Mouse (Mus musculus): Measurements from ENCODE around the gene Rad51c.
"Not testable (repeated sequence)": the region's sequence is repeated elsewhere in the genome, so short reads cannot be mapped to it uniquely, and the experiment has no call there.

Gene Rad51c

DNA sequence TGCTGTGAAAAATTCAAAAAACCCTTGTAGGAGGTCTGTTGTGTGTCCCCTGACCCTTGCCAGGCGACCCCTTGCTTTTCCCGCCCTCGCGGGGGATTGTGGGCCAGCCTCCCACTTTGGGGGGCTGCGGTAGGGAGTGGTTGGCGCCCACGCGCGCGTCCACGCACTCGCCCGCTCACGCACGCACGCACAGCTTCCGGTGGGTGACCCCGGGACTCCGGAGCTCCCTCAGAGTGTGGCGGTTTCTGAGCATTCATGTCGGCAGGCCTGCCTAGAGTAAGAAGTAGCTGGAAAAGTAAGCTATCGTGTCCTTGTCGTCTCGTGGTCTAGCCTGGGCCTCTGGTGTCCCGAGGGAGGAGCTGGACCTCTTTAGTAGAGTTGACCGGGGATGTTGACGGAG lies at the start of gene Rad51c, which contains the start of gene Tex14:
Gene Rad51c, minus strand, starts transcription at position 79 of the 400 bp plus-strand sequence.
Gene Tex14, plus strand, starts transcription at position 190 of the 400 bp plus-strand sequence.
- DNase-seq (ENCODE audit: extremely low spot score, low spot score): no peak

DNA sequence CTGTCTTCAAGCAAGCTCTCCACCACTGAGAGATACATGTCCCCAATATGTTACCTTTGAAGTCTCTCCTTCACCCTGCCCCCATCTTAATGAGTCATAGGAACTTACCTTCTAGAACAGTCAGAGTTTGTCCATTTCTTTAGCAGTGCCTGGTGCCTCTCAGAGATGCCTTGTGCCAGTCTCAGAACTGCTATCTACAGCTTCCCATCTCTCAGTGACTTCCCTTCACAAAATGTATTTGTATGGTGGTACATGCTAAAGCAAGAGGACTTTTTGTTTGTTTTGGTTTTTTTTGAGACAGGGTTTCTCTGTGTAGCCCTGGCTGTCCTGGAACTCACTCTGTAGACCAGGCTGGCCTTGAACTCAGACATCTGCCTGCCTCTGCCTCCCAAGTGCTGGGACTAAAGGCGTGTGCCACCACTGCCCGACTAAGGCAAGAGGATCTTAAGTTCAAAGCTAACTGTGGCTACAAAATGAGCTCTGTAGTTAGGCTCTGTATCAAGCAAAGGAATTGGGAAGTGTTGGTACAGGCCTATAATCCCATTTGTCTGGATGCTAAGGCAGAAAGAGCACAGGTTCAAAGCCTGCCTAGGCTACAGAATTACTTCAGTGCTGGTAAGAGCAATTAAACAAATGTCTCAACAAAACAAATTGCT lies 49.4 kb upstream of the Rad51c start:
- DNase-seq (ENCODE audit: extremely low spot score, low spot score): no peak

DNA sequence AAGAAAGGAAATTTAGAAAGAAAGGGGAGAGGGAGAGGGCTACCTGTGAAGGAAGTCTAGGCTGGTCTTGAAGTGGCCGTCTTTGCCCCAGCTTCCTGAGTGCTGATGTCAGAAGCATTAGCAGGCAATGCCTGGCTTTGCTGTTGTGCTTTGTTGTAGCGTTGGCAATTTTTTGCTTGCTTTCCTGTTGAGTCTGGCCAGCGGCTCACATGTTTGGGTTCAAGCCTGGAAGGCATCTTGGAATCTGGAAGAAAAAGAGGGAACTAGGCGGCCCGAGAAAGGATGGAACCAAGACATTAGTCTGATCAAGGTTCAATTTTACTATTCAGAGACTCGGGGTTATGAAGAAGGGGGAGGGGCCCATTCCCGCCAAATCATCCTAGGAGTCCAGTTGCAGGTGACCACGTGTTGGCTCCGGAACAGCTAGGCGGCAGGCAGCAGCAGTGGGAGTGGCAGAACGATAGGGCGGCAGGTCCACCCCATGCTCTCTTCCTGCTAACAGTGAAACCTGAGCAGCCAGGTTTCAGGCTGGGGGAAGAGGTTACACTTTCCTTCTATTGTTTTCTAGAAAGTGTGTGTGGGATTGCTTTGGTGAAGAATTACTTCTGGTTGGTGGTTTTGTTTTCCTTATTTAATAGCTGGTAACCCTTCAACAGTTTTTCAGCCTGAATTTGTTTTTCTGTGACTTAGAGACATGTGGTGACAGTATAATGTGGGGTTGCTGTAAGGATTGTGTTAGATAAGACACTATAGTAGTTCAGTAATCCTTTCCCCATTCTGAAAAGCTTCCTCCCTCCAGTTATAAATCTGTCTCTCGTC lies 48.7 kb upstream of the Rad51c start:
- DNase-seq (ENCODE audit: extremely low spot score, low spot score): no peak

DNA sequence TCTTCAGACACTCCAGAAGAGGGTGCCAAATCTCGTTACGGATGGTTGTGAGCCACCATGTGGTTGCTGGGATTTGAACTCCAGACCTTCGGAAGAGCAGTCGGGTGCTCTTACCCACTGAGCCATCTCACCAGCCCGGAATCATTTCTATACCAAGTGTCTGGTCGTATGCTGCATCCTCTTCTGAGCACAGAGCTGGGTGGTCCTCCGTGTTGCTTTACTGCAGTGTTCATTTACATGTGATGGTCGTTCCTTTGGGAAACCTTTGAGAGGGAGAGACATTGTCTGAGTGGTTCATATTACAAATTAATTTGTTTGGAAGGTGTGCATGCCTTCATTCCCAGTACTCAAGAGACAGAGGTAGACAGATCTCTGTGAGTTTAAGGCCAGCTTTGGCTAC lies 48.0 kb upstream of the Rad51c start:
- not testable (repeated sequence) for DNase-seq (ENCODE audit: extremely low spot score, low spot score)

DNA sequence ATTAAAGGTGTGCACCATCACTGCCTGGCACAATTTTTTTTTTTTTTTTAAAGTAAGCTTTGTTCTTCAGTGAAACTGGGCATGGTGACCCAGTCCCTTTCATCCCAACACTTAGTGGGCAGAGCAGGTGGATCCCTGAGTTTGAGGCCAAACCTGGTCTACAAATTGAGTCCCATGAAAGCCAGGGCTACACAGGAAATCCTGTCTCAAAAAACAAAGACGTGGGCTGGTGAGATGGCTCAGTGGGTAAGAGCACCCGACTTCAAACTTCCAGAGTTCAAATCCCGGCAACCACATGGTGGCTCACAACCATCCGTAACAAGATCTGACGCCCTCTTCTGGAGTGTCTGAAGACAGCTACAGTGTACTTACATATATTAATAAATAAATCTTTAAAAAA lies 45.1 kb upstream of the Rad51c start:
- not testable (repeated sequence) for DNase-seq (ENCODE audit: extremely low spot score, low spot score)

DNA sequence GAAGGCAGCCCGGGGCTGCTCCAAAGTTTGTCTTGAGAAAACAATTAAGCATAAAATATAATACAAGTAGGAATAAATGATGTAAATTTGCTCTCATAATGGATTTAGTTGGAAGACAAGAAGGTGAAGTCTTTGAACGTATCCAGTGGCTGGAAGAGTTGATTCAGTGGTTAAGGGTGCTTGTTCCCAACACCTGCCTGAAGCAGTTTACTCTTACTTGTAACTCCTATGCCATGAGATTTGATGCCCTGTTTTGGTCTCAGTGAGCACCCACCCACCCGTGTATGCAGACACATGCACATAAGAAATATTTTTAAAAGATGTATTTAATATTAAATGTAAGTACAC lies 44.4 kb upstream of the Rad51c start:
- no peak for DNase-seq (ENCODE audit: extremely low spot score, low spot score)

DNA sequence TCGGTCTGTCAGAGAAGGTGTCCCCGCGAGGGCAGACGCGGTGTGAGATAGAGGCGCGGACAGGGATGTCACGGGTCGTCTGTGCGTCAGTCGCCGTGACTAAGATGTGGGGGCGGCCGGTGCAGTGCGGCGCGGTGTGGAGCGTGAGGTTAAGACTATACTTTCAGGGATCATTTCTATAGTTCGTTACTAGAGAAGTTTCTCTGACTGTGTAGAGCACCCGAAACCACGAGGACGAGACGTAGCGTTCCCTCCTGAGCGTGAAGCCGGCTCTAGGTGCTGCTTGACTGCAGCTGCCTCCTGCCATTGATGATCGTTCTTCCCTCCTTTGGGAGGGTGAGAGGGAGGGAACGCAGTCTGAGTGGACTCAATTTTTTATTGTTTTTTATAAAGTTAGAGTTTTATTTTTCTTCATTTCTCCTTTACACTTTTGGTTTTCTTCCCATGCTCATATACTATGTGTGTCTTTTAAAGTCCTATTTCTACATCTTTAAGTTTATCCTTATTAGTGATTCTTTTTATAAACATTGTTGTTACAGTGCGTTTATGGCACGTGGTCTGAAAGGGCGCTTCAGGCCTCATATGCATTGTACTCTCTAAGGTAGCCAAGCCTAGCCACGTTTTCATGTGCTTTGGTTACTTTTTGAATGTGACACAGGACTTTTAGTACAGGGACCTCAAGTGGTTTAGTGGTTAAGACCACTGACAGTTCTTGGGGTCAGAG lies 43.9 kb upstream of the Rad51c start:
- DNase-seq (ENCODE audit: extremely low spot score, low spot score): peak; percentile 66

DNA sequence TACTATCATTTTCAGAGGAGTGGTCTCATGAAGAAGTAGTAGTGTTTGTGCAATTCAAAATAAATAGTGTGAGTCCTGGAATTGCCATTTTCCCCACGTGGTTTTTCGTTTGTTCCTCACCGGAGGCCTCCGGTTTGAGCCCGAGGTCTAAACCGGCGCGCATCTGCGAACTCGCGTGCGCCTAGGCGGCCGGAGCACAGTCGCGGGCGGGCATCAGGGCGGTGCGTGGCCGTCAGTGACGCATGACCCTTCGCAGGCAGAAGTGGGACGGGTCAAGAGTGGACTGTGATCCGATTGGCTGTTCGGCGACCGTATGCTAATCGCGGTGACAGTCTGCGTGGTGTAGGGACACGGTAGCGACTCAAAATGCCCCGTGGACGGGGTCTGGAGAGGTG lies 43.3 kb upstream of the Rad51c start:
- DNase-seq (ENCODE audit: extremely low spot score, low spot score): peak; percentile 78

DNA sequence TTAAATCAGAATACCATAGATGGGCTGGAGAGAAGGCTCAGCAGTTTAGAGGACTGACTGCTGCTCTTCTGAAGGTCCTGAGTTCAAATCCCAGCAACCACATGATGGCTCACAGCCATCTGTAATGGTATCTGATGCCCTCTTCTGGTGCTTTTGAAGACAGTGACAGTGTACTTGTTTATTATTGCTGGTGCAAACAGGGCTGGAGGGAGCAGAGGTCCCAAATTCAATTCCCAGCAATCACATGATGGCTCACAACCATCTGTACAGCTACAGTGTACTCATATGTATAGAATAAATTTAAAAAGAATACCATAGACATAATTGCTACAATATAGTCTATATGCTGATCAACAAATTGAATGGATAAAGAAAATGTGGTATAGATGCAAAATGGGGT lies 42.7 kb upstream of the Rad51c start:
- no peak for DNase-seq (ENCODE audit: extremely low spot score, low spot score)

DNA sequence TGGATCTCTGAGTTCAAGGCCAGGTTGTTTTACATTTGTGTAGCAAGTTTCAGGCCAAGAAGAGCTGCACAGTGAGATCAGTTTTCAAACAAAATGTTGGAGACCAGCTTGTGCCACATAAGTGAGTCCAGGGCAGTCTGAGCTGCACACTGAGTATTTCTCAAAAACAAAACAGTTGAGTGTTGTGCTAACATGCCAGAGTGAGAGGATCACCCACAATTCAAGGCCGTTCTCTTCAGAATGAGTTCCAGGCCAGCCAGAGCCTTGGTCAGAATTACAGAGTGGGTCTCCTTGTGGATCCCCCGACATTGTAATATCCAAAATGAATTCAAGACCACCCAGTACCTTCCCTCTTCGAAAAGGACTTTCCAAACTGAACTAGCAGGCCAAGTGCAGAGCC lies 41.4 kb upstream of the Rad51c start:
- no peak for DNase-seq (ENCODE audit: extremely low spot score, low spot score)

DNA sequence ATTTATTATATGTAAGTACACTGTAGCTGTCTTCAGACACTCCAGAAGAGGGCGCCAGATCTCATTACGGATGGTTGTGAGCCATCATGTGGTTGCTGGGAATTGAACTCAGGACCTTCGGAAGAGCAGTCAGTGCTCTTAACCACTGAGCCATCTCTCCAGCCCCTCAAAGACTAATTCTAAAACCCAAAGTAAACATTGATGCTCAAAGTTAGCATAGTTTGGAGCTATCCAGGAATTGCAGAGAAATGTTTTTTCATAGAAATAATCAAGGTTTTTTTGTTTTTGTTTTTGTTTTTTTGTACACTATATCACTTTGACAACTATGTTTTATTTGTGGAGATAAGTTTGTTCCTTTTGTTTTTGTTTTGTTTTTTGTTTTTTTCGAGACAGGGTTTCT lies 40.8 kb upstream of the Rad51c start:
- DNase-seq (ENCODE audit: extremely low spot score, low spot score): not testable (repeated sequence)

DNA sequence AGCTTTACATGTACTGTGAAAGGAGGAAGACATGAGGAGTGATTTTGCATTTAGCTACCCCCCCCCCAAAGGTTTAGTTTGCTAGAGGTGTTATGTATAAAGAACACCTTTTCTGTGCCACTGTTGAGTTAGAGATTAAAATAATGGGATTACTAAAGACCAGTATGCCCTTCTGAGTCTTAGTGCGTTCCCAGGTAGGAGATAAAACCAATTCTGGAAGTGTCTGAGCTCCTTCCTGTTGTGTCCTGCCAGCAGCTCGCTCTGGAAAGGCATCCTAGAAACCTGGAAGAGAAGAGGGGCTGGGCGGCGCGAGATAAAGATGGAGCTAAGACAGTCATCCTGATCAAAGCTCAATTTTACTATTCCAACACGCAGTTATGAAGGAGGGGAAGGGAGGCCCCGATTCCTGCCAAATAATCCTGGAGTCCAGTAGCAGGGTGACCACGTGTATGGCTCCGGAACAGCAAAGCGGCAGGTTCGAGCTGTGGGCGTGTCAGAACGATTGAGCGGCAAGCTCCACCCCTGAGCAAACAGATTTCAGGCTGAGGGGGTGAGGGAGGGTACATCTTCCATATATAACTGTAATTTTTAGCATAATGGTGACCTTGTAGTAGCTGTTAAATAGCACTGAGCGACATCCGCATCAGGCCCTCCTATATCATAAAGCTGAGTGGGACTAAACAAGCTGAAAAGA lies 40.1 kb upstream of the Rad51c start:
- DNase-seq (ENCODE audit: extremely low spot score, low spot score): no peak

DNA sequence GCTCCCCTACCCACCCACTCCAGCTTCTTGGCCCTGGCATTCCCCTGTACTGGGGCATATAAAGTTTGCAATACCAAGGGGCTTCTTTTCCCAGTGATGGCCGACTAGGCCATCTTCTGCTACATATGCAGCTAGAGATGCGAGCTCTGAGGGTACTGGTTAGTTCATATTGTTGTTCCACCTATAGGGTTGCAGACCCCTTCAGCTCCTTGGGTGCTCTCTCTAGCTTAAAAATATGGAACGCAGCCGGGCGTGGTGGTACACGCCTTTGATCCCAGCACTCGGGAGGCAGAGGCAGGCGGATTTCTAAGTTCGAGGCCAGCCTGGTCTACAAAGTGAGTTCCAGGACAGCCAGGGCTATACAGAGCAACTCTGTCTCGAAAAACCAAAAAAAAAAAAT lies 39.3 kb upstream of the Rad51c start:
- DNase-seq (ENCODE audit: extremely low spot score, low spot score): not testable (repeated sequence)

DNA sequence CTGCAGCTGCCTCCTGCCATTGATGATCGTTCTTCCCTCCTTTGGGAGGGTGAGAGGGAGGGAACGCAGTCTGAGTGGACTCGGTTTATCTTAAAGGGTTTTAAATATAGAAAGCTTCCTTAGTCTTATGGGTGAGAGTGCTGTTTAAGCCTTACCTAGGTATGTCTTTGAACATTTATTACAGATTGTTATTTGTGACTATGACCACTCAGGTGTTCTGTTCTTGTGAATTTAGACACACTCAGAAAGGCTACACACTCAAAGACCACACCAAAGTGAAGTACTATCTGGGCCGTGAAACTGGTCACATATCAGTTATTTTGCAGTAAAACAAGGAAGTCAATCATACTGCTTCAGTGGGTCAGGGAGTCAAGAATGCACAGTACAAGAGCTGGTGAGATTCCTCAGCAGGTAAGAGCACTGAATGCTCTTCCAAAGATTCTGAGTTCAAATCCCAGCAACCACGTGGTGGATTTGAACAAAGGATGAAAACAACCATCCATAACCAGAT lies 38.7 kb upstream of the Rad51c start:
- peak; percentile 63 for DNase-seq (ENCODE audit: extremely low spot score, low spot score)

DNA sequence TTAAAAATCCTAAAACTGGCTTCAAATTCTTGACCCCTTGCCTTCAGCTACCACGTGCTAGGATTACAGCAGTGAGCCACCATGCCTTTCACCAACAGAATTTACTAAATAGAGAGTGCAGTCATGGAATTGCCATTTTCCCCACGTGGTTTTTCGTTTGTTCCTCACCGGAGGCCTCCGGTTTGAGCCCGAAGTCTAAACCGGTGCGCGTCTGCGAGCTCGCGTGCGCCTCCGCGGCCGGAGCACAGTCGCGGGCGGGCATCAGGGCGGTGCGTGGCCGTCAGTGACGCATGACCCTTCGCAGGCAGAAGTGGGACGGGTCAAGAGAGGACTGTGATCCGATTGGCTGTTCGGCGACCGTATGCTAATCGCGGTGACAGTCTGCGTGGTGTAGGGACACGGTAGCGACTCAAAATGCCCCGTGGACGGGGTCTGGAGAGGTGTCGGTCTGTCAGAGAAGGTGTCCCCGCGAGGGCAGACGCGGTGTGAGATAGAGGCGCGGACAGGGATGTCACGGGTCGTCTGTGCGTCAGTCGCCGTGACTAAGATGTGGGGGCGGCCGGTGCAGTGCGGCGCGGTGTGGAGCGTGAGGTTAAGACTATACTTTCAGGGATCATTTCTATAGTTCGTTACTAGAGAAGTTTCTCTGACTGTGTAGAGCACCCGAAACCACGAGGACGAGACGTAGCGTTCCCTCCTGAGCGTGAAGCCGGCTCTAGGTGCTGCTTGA lies 38.1 kb upstream of the Rad51c start:
- peak; percentile 77 for DNase-seq (ENCODE audit: extremely low spot score, low spot score)

DNA sequence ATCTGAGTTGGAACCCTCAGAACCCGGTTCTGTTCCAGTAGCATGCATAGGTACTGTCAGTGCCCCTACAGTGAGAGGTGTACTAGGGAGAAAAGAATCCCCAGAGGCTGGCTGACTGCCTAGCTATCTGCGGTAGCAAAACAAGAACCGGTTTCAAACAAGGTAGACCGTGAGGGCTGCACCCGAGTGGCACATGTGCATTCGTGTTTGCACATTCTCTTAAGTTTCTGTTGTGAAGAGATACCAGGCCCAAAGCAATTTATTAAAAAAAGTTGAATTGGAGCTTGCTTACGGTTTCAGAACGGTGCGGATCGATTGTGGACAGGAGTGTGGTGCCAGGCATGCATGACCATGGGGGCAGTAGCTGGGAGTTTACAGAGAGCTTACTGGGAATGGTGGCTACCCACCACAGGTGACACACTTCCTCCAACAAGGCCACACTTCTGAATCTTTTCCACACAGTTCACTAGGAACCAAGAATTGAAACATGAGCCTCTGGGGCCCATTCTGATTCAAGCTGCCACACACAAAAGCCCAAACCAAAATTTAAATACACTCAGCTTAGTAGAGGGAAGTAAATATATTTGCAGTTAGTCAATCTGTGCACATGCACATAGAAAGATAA lies 35.2 kb upstream of the Rad51c start:
- DNase-seq (ENCODE audit: extremely low spot score, low spot score): no peak

DNA sequence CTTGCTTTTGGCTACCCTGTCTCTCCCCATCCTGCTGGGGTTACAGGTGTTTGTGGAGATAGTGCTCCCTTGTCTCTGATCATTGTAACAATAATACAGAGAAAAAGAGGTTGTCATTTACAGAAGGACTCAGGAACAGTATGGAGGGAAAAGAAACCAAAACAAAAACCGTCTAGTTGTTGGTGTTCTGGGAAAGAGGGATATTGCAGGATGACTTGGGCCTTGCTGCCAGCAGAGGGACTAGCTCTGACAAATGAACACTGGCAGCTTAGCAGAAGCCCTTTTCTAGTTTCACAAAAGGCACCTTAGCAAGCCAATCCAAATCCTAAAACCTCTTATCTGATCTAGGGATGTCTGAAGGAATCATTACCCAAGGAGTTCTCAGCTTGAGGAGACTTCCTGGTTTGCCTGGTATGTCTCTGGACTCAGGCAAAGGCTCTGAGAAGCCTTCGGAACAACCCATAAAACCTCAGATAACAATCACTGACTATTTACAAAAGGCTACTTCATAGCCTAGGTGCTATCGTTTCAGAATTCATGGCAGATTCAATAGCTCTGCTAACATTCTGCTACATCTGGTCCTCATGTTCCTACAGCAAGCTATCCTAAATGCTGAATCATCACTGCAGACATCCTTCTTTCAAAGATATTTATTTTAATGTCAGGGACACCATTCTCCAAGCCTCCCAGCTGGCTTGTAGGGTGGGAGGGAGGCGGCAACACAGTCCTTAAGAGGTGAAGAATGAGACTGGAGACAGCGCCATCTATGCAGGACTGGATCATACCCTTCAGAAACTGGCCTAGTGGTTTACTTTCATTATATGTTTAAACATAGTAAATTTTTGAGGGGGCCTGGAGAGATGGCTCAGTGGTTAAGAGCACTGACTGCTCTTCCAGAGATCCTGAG lies 31.8 kb upstream of the Rad51c start:
- DNase-seq (ENCODE audit: extremely low spot score, low spot score): no peak

DNA sequence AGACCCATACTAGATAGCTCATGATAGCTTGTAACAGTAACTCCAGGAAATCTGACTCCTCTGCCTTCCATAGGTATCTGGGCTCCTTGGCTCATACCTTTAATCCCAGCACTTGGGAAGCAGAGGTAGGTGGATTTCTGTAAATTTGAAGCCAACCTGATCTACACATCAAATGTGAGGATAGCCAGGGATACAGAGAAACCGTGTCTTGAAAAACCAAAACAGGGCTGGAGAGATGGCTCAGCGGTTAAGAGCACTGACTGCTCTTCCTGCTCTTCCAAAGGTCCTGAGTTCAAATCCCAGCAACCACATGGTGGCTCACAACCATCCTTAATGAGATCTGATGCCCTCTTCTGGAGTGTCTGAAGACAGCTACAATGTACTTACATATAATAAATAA lies 30.4 kb upstream of the Rad51c start:
- not testable (repeated sequence) for DNase-seq (ENCODE audit: extremely low spot score, low spot score)

DNA sequence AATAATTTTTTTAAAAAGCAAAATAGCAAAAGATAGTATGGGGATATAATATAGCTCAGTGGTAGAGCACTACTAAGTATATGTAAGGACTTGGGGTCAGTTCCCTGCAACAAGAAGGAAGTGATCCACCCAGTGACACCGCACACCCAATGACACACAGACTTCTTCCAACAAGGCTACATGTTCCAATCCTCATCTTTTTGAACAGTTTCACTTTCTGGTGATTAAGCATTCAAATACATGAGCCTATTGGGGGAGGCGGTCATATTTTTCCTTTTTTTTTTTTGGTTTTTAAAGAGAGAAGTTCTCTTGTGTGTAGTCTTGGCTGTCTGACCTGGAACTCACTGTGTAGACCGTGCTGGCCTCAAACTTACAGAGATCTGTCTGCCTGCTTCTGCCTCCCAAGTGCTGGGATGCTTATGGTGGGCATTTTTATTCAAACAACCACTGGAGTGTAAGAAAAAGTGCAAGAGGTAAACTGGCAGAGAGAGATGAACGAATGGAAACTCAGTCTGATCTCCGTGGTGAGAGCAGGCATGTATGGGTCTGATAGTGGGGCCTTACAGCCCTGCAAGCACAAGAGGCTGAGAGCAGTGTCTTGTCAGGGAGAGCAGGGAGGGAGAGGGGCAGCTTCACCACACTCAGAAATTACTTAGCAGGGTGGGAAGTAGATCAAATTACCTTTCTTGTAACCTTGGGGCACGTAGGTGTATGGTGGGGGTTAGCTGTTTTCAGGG lies 28.3 kb upstream of the Rad51c start:
- DNase-seq (ENCODE audit: extremely low spot score, low spot score): no peak
